Mouse (Mus musculus) forebrain, embryonic 12.5 days (tissue): Measurements from ENCODE around the gene Rnf39. TPM values are rescaled to one million over a fixed set of nuclear protein-coding genes. Genes with fewer than 3 reads are reported as not detected.
"Not testable (repeated sequence)": the region's sequence is repeated elsewhere in the genome, so short reads cannot be mapped to it uniquely, and the experiment has no call there.

ENCODE experiments used
- ATAC-seq: fragments of 200-750 bp; cut with Nextera tagmentation; 2 replicates; pipeline ENCODE4 v1.8.0; 2017; ENCODE audit warnings: moderate TSS enrichment; ENCODE audit not compliant: low FRiP score
- H3K27ac ChIP-seq: fragments of 300-500 bp; sonication (generic); 2 replicates; pipeline ENCODE4 v1.5.1; 2016; ENCODE audit warnings: mild to moderate bottlenecking
- H3K27me3 ChIP-seq: fragments of 300-500 bp; sonication (generic); 2 replicates; pipeline ENCODE4 v1.6.1; 2016; ENCODE audit warnings: mild to moderate bottlenecking
- H3K36me3 ChIP-seq: fragments of 300-500 bp; sonication (generic); replicated peaks from 2 replicates; pipeline ENCODE4 v1.6.1; 2016; ENCODE audit warnings: mild to moderate bottlenecking
- H3K4me1 ChIP-seq: fragments of 300-500 bp; sonication (generic); 2 replicates; pipeline ENCODE4 v1.6.1; 2016
- H3K4me2 ChIP-seq: fragments of 300-500 bp; sonication (generic); 2 replicates; pipeline ENCODE4 v1.6.1; 2016; ENCODE audit warnings: mild to moderate bottlenecking, moderate library complexity
- H3K4me3 ChIP-seq: fragments of 300-500 bp; sonication (generic); replicated peaks from 2 replicates; pipeline ENCODE4 v1.5.1; 2016; ENCODE audit warnings: mild to moderate bottlenecking
- H3K9ac ChIP-seq: fragments of 300-500 bp; sonication (generic); 2 replicates; pipeline ENCODE4 v1.6.1; 2016; ENCODE audit warnings: mild to moderate bottlenecking
- H3K9me3 ChIP-seq: fragments of 300-500 bp; sonication (generic); 2 replicates; pipeline ENCODE4 v1.6.1; 2016
- WGBS: fragments of 180-500 bp; shearing (Covaris S2); methylation state at CpG from one replicate; pipeline ENCODE4 v1.1.7; 2016; 5-methylcytosine and 5-hydroxymethylcytosine counted together
- polyA plus RNA-seq: library from polyadenylated mRNA; unstranded; fragments of >200 nt; fragmentation: Nextera tagmentation; extraction: Ambion mirVana; gene quantifications from 2 replicates; pipeline ENCODE4 v1.2.1, GENCODE M21; 2016

Gene Rnf39
- polyA plus RNA-seq, 1 experiment from 2014 or later, result 0.47 TPM

DNA sequence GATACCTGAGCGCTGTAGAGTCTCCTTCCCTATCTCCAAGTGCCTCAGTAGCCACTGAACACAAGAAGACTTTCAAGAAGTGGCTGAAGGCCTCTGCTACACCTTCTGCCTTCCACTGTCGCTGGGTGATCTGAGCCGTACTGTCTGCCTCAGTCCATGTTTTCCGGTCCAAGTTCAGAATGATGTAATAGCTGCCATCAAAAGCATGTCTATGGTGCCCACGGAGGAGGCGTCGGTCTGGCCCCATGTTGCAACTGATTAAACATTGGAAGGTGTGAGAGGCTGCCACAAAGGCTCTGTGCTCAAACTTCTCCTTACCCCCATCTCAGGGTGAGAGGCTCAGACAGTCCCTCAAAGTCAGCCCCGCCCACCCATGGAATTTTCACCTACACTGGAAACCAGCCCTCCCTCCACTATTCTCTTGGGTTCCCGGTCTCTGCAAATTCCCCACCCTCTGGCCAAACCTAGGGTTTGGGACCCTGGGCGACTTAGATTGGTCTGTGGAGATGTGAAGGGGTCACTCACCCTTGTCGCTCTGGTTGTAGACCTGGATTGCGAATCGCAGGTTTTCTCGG lies 27.7 kb downstream of the Rnf39 start:
- Histone ChIP-seq H3K27me3 (no peaks in the 10 kb centered on the region), H3K27ac (no peak overlapping the region), H3K4me1 (no peaks in the 10 kb centered on the region), H3K36me3 (no peaks in the 10 kb centered on the region), H3K4me2 (no peak overlapping the region), H3K9me3 (no peaks in the 10 kb centered on the region), H3K9ac (no peak overlapping the region), H3K4me3 (no peak overlapping the region)
- ATAC-seq, result no peak
- WGBS, result 85% methylated on average over 14 of the region's 14 CpGs

DNA sequence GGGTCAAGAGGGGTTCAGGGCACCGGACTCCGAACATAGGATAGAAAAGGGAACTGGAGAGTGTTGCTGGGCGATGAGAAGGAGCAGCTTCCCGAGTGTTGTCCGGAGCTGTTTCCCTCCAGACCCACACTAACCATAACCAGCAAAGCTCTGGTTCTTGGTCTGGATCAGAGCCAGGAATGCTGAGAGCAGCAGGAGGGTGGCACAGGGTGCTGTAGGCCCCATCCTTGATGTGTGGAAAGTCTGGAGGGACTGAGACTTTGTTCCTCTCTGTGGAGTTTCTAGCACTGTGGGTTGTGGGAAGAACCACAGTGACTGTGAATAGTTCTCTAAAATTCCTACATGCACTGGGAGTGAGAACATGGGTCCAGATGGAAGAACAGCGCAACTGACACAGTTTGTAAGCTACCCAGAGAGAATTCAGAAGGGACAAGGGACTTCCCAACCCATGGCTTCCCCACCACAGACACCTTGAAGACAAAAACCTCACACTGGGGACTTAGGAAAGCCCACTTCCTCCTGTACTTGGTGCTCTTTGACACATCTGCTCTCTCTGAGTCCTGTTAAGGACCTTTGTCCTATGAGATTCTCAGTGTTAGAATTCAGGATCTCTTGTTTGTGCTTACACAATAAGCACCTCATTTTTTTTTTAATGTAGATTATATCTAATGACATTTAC lies 28.6 kb downstream of the Rnf39 start:
- H3K4me1 ChIP-seq, result no peaks in the 10 kb centered on the region
- H3K4me3 ChIP-seq, result no peak overlapping the region
- no peaks in the 10 kb centered on the region for H3K36me3 ChIP-seq
- no peak for ATAC-seq
- no peak overlapping the region for H3K4me2 ChIP-seq
- H3K9ac ChIP-seq, result no peak overlapping the region
- WGBS, result 93% methylated on average over 6 of the region's 6 CpGs
- H3K27me3 ChIP-seq, result no peaks in the 10 kb centered on the region
- no peak overlapping the region for H3K27ac ChIP-seq
- no peaks in the 10 kb centered on the region for H3K9me3 ChIP-seq

DNA sequence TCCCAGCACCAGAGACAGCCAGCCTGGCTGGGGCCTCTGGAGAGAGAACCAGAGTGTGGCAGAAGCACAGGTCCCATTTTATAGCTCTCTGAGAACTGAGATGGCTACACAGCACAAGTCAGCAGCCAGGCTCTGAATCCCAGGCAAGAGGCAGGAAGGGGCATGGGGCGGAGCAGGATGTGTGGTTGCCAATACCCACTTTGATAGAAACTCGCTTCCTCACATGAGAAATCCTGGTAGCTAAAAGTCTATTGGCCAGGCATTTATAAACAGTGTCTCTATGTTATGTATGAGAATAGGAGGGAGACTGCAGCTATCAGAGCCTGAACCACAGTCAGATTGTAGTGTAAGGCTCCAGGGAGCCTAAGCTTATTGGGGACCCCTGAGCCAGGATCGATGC lies 30.1 kb downstream of the Rnf39 start:
- no peak overlapping the region for H3K4me2 ChIP-seq
- no peaks in the 10 kb centered on the region for H3K27me3 ChIP-seq
- no peak overlapping the region for H3K4me3 ChIP-seq
- H3K9ac ChIP-seq, result no peak overlapping the region
- no peaks in the 10 kb centered on the region for H3K4me1 ChIP-seq
- no peaks in the 10 kb centered on the region for H3K36me3 ChIP-seq
- no peak overlapping the region for H3K27ac ChIP-seq
- WGBS, result 81% methylated on average over 3 of the region's 3 CpGs
- no peaks in the 10 kb centered on the region for H3K9me3 ChIP-seq
- no peak for ATAC-seq

DNA sequence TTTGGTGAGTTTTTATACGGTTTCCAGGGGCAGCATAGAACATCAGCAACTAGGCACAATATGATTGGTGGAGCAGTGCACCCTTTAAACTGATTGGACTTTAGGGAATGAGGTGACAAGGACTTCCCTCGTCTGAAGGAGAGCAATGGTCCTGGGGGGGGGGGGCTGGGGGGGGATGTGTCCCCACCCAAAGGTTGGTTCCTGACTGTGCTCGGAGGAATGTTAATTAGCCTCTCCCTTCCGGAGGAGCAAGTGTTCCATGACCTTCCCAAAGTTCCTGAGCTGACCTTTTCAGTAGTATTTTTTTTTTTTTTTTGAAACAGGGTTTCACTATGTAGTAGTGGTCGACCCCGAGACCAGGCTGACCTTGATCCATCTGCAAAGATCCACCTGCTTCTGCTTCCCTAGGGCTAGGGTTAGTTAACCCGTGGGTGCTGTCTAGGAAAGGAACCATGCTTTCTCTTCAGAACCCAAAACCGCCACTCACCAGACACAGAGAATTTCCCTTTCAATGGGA lies 30.6 kb downstream of the Rnf39 start:
- H3K9me3 ChIP-seq, result no peaks in the 10 kb centered on the region
- H3K27ac ChIP-seq, result no peak overlapping the region
- no peak for ATAC-seq
- no peaks in the 10 kb centered on the region for H3K36me3 ChIP-seq
- no peak overlapping the region for H3K9ac ChIP-seq
- H3K27me3 ChIP-seq, result no peaks in the 10 kb centered on the region
- H3K4me3 ChIP-seq, result no peak overlapping the region
- 78% methylated on average over 8 of the region's 8 CpGs for WGBS
- H3K4me1 ChIP-seq, result no peaks in the 10 kb centered on the region
- H3K4me2 ChIP-seq, result no peak overlapping the region

DNA sequence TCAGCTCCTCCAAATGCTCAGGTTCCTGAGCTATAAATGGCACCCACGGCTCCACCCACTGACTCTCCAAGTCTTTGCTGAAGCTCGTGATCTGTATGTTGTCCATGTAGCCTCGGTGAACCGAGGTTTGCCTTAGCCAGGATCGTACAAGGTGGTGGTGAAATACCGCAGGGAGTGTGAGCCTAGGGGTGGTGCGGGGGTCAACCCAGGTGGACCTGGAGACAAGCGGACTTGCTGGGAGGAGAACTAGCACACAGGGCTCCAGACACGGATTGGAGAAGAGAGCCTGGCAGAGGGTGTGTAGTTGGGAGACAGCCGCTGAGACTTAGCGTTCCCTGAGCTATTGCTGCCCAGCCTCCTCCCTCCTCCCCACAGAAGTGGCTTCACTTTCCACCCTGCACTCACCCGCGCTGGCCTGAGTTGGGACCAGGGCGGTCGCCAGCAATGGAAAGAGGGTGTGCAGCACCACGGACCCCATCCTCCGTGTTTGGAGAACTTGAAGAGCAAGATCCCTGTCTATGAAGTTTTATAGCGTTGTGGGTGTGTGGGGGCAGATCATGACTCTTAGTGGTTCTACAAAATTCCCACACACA lies 38.6 kb downstream of the Rnf39 start, which contains the start of gene 2410137M14Rik:
TSS of gene 2410137M14Rik (minus strand) at position 17 of the 593 bp plus-strand sequence.
- Histone ChIP-seq H3K36me3 (no peaks in the 10 kb centered on the region), H3K4me1 (peaks cover 13% of the 10 kb centered on the region), H3K9me3 (no peaks in the 10 kb centered on the region), H3K27ac (no peak within 1 kb of the TSS), H3K27me3 (0 out of 2 replicates have a peak, but pooled peaks cover 13% of the 10 kb centered on the region), H3K4me3 (no peak within 1 kb of the TSS), H3K9ac (no peak within 1 kb of the TSS), H3K4me2 (no peak within 1 kb of the TSS)
- ATAC-seq, result no peak
- 18% methylated on average over 18 of the region's 18 CpGs for WGBS

DNA sequence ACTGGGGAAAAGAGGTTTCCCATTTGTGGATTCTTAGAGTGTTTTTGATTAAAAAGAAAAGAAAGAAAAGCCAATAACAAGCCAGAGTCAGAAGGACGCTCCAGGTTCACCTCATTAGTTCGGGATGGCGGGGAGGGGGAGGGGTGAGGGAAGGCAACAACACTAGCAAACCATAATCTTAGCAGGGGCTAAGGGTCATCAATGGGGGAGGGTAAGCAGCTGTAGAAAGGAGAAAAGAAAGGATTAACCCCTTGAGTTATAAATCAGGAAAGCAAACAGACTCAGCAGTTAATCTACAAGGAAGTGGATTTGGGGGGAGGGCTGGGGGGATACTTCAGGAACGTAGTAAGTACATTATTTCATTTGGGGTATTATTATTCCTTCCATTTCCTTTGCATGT lies 39.1 kb downstream of the Rnf39 start:
- ATAC-seq, result no peak
- no peak overlapping the region for H3K27ac ChIP-seq
- 7% methylated on average over 4 of the region's 4 CpGs for WGBS
- H3K36me3 ChIP-seq, result no peaks in the 10 kb centered on the region
- H3K4me2 ChIP-seq, result no peak overlapping the region
- 0 out of 2 replicates have a peak, but pooled peaks cover 13% of the 10 kb centered on the region for H3K27me3 ChIP-seq
- H3K4me1 ChIP-seq, result peaks cover 13% of the 10 kb centered on the region
- no peaks in the 10 kb centered on the region for H3K9me3 ChIP-seq
- H3K4me3 ChIP-seq, result no peak overlapping the region
- no peak overlapping the region for H3K9ac ChIP-seq

DNA sequence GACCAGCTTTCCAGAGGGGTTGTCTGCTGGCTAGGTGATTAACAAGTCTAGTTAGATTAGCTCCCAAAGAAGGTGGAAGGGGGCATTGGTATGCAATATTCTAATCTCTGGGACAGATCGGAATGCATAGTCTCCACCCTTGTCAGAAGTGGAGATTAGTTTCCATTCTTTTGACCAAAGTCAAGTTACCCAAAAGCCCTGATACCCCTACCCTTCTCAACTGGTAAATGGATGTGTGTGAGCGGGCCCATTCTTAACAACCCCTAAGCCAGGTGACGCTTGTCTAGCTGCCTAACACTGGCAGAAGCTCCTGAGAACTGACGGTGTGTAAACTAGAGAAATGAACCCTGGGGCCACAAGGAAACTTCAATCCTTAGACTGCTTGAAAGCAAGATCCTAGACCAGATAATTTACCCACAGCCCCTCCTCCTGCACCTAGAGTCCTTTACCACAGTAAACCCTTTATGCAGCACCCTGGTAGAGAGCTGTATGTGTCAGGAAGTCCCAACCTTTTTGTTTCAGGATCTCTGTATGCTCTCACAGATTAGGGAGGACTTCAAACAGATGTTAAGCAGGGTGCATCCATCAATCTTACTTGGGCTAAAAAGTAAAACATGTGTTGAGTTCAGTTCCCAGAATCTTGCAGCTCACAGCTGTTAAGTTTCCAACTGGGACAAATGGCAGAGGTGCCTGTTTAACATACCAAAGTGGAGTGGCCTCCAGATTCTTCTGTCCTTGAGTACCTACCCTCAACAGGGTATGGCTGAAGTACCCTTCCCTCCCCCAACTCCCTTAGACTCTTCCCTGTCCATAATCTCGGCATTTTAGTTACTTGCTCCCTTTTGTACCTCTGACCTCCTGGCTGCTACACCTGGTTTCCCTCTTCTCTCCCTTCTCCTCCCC lies 39.8 kb downstream of the Rnf39 start:
- peaks cover 13% of the 10 kb centered on the region for H3K4me1 ChIP-seq
- no peaks in the 10 kb centered on the region for H3K36me3 ChIP-seq
- H3K9ac ChIP-seq, result no peak overlapping the region
- H3K4me2 ChIP-seq, result no peak overlapping the region
- H3K9me3 ChIP-seq, result no peaks in the 10 kb centered on the region
- no peak overlapping the region for H3K4me3 ChIP-seq
- peaks cover 17% of the 10 kb centered on the region for H3K27me3 ChIP-seq
- no peak overlapping the region for H3K27ac ChIP-seq
- ATAC-seq, result no peak
- 23% methylated on average over 5 of the region's 5 CpGs for WGBS

DNA sequence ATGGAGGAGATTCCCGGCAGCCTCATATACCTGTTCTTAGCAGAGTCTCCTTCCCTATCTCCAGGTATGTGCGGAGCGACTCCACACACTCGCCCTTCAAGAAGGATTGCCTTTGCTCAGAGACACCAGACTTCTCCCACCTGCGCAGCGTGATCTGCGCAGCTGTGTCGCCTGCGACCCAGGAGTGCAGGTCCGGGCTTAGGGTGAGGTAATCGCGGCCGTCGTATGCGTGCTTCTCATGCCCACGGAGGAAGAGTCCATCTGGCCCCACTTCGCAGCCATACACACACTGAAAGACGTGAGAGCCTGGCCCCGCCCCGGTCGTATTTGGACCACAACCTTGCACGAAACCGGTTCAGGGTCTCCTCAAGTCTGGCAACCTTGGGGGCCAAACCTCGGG lies 45.8 kb downstream of the Rnf39 start:
- peak overlapping the region; percentile 10; the same call in 1 of the 2 replicates for H3K4me2 ChIP-seq
- H3K4me3 ChIP-seq, result 0 out of 2 replicates have a peak overlapping the region, but pooled peaks have one; percentile 1
- 5% methylated on average over 24 of the region's 24 CpGs for WGBS
- H3K27ac ChIP-seq, result no peak overlapping the region
- ATAC-seq, result no peak
- peaks cover 28% of the 10 kb centered on the region for H3K27me3 ChIP-seq
- H3K9ac ChIP-seq, result no peak overlapping the region
- H3K36me3 ChIP-seq, result no peaks in the 10 kb centered on the region
- no peaks in the 10 kb centered on the region for H3K4me1 ChIP-seq
- no peaks in the 10 kb centered on the region for H3K9me3 ChIP-seq

DNA sequence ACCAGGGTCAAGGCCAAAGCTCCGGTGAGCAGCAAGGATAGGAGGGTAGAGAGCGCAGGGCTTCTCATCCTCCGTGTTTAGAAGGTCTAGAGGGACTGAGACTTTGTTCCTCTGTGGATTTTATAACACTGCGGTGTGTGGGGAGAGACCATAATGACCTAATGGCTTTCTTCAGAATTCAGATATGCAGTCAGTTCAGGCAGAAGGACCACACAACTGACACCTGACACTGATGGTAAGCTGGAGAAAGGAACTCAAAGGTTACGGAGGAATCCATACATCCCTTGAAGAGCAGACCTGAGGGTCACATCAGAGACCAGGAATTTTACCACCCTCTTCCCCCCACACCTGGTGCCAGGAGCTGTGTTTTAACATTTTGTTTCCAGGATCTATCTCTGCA lies 46.7 kb downstream of the Rnf39 start, which contains the start of gene H2-M5:
TSS of gene H2-M5 (minus strand) at position 101 of the 400 bp plus-strand sequence.
- H3K27ac ChIP-seq, result no peak within 1 kb of the TSS
- WGBS, result 22% methylated on average over 5 of the region's 5 CpGs
- H3K9ac ChIP-seq, result no peak within 1 kb of the TSS

DNA sequence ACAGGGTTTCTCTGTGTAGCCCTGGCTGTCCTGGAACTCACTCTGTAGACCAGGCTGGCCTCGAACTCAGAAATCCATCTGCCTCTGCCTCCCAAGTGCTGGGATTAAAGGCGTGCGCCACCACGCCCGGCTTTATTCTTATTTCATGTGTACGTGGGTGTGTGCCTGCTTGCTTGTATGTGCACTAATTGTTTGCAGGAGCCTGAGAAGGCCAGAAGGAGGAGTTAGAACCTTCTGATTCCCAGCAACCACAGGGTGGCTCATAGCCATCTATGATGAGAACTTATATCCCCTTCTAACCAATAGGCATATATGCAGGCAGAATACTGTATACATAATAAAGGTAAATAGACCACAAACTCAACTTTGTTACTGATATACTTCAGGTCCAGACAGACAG lies 47.9 kb downstream of the Rnf39 start:
- ATAC-seq, H3K9ac ChIP-seq: not testable (repeated sequence)
- 91% methylated on average over 6 of the region's 6 CpGs for WGBS

More for the DNA sequence above, 46.7 kb downstream of the Rnf39 start, which contains the start of gene H2-M5:
- ATAC-seq, result no peak
- no peaks in the 10 kb centered on the region for H3K9me3 ChIP-seq
- 0 out of 2 replicates have a peak within 1 kb of the TSS, but pooled peaks have one; percentile 1 for H3K4me3 ChIP-seq
- H3K36me3 ChIP-seq, result no peaks in the 10 kb centered on the region
- H3K4me1 ChIP-seq, result no peaks in the 10 kb centered on the region
- H3K27me3 ChIP-seq, result peaks cover 28% of the 10 kb centered on the region
- peak within 1 kb of the TSS; percentile 10; the same call in 1 of the 2 replicates for H3K4me2 ChIP-seq

DNA sequence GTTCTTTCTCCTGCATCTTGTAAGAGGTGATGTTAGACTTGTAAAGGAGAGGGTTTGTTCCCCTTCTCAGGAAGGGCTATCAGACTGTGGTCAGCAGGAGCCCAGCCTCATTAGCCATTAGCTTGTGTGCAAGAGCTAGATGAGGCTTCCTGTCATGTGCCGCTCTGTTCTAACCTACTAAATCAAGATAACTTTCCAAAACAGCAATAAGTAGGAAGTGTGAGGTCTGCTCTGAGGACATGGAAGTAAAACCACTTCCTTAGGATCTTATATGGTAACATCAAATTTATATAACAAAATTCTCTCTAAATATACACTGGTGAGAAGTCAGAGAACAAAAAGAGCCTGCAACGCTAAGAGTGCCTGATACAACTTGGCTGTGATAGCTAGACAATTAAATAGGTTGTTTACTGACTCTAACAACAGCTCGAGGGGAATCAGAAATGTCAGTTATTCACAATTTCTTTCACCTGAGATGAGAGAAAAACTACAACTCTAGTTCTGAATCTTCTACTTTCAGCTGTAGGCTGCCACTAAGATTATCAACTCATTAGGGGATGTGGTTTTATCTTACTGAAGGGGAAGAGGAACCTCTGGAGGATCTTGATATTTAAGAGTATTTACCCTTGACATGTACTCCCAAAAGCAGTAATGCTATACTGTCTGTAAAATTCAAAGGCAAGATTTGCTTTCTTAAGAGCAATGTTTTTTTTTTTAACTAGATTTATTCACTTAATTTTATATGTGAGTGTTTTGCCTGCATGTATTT lies 49.8 kb downstream of the Rnf39 start:
- H3K4me1 ChIP-seq, result no peaks in the 10 kb centered on the region
- H3K36me3 ChIP-seq, result no peaks in the 10 kb centered on the region
- H3K27me3 ChIP-seq, result peaks cover 24% of the 10 kb centered on the region
- H3K27ac ChIP-seq, result no peak overlapping the region
- H3K9me3 ChIP-seq, result no peaks in the 10 kb centered on the region
- no peak overlapping the region for H3K4me3 ChIP-seq
- ATAC-seq, result no peak
- WGBS, result 81% methylated on average over 3 of the region's 3 CpGs
- H3K9ac ChIP-seq, result no peak overlapping the region
- no peak overlapping the region for H3K4me2 ChIP-seq

More for the DNA sequence above, 47.9 kb downstream of the Rnf39 start:
- H3K9me3 ChIP-seq, H3K27ac ChIP-seq, H3K4me1 ChIP-seq, H3K36me3 ChIP-seq, H3K4me2 ChIP-seq, H3K4me3 ChIP-seq: not testable (repeated sequence)
- H3K27me3 ChIP-seq, result peaks cover 28% of the 10 kb centered on the region
